Mouse (Mus musculus): ENCODE measurements around the gene Pdgfb. TPM values are rescaled to one million over a fixed set of nuclear protein-coding genes. Genes with fewer than 3 reads are reported as not detected.

Pdgfb gene
- polyA plus RNA-seq, 2 experiments = 0.71 to 1.5 TPM

DNA sequence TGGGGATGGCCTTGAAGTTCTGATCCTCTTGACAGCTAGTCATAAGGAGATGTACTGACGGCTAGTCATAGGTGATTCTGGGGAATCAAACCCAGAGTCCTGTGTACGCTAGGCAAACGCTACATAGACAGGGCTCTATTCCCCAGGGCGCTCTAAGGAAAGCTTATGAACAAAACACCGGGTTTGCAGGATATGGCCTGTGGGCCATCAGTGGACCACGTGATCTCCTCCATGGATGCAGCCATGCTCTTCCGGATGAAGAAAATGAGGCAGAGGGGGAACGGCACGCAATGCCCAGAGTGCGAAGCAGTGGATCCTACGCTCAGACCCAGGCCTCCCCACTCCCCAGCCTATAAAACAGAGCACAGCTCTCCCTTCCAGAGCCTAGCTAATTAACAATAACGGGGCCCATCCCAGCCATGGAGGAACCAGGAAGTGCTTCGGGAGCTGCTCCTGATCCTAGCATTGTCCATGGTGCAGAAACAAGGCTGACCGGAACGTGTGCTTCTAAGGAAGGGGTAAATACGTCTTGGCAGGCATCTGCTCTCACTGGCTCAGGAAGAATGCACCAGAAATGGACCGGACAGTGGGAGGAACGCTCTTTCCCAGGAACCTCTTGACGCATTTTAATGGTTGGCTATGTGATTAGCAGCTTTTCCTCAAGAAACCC, 36.5 kb upstream of the Pdgfb start:
- WGBS (ENCODE audit: insufficient replicate concordance) = 62% methylated on average over 19 of the region's 19 CpGs
- H3K27me3 ChIP-seq (ENCODE audit: control insufficient read depth, insufficient read depth, low read length) = no peaks in the 10 kb centered on the region
- no peak overlapping the region for H3K4me3 ChIP-seq (ENCODE audit: insufficient read depth in 1 of 2, low read depth in 2 of 2, low read length in 2 of 2)
- no peak overlapping the region for H3K9ac ChIP-seq (replicated peaks)
- no peak overlapping the region for H3K4me2 ChIP-seq (ENCODE audit: low read depth)
- DNase-seq (ENCODE audit: low read depth in 3 of 3, low spot score in 3 of 3) = no peak
- ATAC-seq (ENCODE audit: insufficient read depth) = no peak
- no peaks in the 10 kb centered on the region for H3K36me3 ChIP-seq (replicated peaks; ENCODE audit: control insufficient read depth, insufficient read depth, low read depth)
- H3K4me1 ChIP-seq (replicated peaks; ENCODE audit: control insufficient read depth in 2 of 2, insufficient read depth in 2 of 2, low read length in 1 of 2) = peaks cover 6 to 9% of the 10 kb centered on the region in 2 experiments
- no peaks in the 10 kb centered on the region for H3K9me3 ChIP-seq (ENCODE audit: control insufficient read depth, low read length)
- no peak overlapping the region for H3K27ac ChIP-seq
- TF ChIP-seq EP300 (IDR thresholded peaks at IDR 0.05; ENCODE audit: low read depth) (no peak), CTCF (IDR thresholded peaks at IDR 0.05; ENCODE audit: low read depth) (no peak)

DNA sequence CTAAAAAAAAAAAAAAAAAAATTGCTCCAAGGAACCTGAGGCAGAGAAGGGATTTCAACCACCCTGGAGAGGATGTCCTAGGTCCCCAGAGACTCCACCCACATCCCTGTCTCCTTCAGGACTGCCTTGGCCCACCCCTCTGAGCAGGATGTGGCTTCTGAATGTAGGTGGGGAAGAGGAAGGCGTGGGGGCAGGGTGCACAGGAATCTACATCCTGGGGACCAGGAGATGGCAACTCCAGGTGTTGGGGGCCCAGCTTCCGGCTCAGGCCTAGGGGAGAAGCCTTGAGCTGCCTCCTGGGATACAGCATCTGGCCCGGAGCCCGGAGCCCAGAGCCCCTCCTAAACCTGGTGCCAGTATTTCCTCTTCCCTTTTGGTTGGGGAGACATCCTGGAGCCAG, 35.3 kb upstream of the Pdgfb start:
- 41% methylated on average over 4 of the region's 4 CpGs for WGBS (ENCODE audit: insufficient replicate concordance)
- no peak for DNase-seq (ENCODE audit: low read depth in 3 of 3, low spot score in 3 of 3)

DNA sequence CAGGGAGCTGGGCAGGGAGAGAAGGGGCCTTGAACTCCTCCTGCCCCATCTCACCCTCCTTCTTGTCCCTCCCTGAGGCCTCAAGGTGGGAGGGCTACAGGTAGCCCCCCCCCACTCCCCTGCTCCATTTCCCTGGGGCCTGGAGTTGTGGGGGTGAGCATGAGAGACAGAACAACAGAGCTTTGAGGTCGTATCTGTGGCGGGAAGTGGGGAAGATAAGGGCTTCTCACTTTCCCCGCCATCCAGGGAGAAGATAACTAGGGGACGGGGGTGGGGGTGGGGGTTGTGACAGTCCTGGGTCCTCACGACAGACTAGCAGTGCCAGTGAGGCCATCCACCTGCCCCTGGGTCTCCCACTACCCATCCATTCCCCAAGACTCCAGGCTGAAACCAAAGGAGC, 33.2 kb upstream of the Pdgfb start:
- DNase-seq (ENCODE audit: low read depth in 3 of 3, low spot score in 3 of 3) (no peak), ATAC-seq (ENCODE audit: insufficient read depth) (no peak)
- WGBS (ENCODE audit: insufficient replicate concordance) = 7% methylated on average over 5 of the region's 5 CpGs
- Histone ChIP-seq H3K4me1 (replicated peaks; ENCODE audit: control insufficient read depth in 2 of 2, insufficient read depth in 2 of 2, low read length in 1 of 2) (peaks cover 3 to 7% of the 10 kb centered on the region in 2 experiments), H3K4me2 (ENCODE audit: low read depth) (no peak overlapping the region), H3K9me3 (ENCODE audit: control insufficient read depth, low read length) (no peaks in the 10 kb centered on the region; the same call in 1 of the 2 replicates), H3K36me3 (replicated peaks; ENCODE audit: control insufficient read depth, insufficient read depth, low read depth) (no peaks in the 10 kb centered on the region), H3K27me3 (ENCODE audit: control insufficient read depth, insufficient read depth, low read length) (no peaks in the 10 kb centered on the region), H3K27ac (no peak overlapping the region), H3K4me3 (ENCODE audit: insufficient read depth in 1 of 2, low read depth in 2 of 2, low read length in 2 of 2) (no peak overlapping the region), H3K9ac (replicated peaks) (no peak overlapping the region)
- TF ChIP-seq CTCF (IDR thresholded peaks at IDR 0.05; ENCODE audit: low read depth) (no peak), EP300 (IDR thresholded peaks at IDR 0.05; ENCODE audit: low read depth) (no peak)

More for the DNA sequence above, 35.3 kb upstream of the Pdgfb start:
- peaks cover 6 to 9% of the 10 kb centered on the region in 2 experiments for H3K4me1 ChIP-seq (replicated peaks; ENCODE audit: control insufficient read depth in 2 of 2, insufficient read depth in 2 of 2, low read length in 1 of 2)
- H3K9me3 ChIP-seq (ENCODE audit: control insufficient read depth, low read length) = no peaks in the 10 kb centered on the region; the same call in 1 of the 2 replicates
- H3K27ac ChIP-seq = no peak overlapping the region
- TF ChIP-seq CTCF (IDR thresholded peaks at IDR 0.05; ENCODE audit: low read depth) (no peak), EP300 (IDR thresholded peaks at IDR 0.05; ENCODE audit: low read depth) (no peak)
- no peak overlapping the region for H3K9ac ChIP-seq (replicated peaks)
- no peaks in the 10 kb centered on the region for H3K36me3 ChIP-seq (replicated peaks; ENCODE audit: control insufficient read depth, insufficient read depth, low read depth)
- H3K27me3 ChIP-seq (ENCODE audit: control insufficient read depth, insufficient read depth, low read length) = no peaks in the 10 kb centered on the region
- ATAC-seq (ENCODE audit: insufficient read depth) = no peak
- H3K4me3 ChIP-seq (ENCODE audit: insufficient read depth in 1 of 2, low read depth in 2 of 2, low read length in 2 of 2) = no peak overlapping the region
- H3K4me2 ChIP-seq (ENCODE audit: low read depth) = no peak overlapping the region

DNA sequence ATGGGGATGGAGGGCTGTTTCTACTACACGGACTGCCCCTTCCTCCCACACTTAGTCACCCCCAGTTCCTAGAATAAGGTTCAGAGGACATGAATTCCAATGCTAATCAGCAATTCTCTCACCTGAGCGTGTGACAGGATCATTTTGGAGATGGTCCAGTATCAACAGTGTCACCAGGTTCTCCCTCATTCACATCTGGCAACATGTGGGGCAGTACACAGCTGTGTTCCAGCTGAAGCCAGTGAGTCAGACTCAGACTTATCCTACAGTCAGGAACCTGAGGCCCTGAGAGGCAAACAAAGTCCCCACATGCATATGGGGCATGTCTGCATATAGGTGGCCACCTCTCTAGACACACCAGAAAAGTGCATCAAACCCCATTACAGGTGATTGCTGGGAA, 32.5 kb upstream of the Pdgfb start:
- no peak overlapping the region for H3K4me2 ChIP-seq (ENCODE audit: low read depth)
- 57% methylated on average over 2 of the region's 2 CpGs for WGBS (ENCODE audit: insufficient replicate concordance)

DNA sequence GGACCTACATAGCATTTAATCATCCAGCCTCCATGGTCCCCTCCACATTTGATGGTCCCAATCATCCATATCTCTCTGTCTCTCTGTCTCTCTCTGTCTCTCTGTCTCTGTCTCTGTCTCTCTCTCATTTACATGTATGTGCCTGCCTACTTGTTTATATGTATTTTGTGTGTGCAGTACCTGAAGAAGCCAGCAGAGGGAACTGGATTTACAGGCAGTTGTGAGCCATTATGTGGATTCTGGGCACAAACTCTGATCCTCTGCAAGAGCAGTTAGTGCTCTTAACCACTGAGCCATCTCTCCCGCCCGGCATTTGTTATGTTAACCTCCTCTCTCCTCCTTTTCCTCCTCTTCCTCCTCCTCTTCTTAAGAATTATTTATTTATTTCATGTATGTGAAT, 31.0 kb upstream of the Pdgfb start:
- 82% methylated on average over 2 of the region's 2 CpGs for WGBS (ENCODE audit: insufficient replicate concordance)
- peak; percentile 43 for TF ChIP-seq CTCF (IDR thresholded peaks at IDR 0.05; ENCODE audit: low read depth)
- TF ChIP-seq EP300 (IDR thresholded peaks at IDR 0.05; ENCODE audit: low read depth) = no peak
- Histone ChIP-seq H3K27me3 (ENCODE audit: control insufficient read depth, insufficient read depth, low read length) (no peaks in the 10 kb centered on the region), H3K9me3 (ENCODE audit: control insufficient read depth, low read length) (no peaks in the 10 kb centered on the region; the same call in 1 of the 2 replicates), H3K4me2 (ENCODE audit: low read depth) (no peak overlapping the region), H3K4me3 (ENCODE audit: insufficient read depth in 1 of 2, low read depth in 2 of 2, low read length in 2 of 2) (no peak overlapping the region), H3K27ac (no peak overlapping the region), H3K9ac (replicated peaks) (no peak overlapping the region), H3K4me1 (replicated peaks; ENCODE audit: control insufficient read depth in 2 of 2, insufficient read depth in 2 of 2, low read length in 1 of 2) (peaks cover 3 to 7% of the 10 kb centered on the region in 2 experiments), H3K36me3 (replicated peaks; ENCODE audit: control insufficient read depth, insufficient read depth, low read depth) (no peaks in the 10 kb centered on the region)
- DNase-seq (ENCODE audit: low read depth in 3 of 3, low spot score in 3 of 3) (no peak), ATAC-seq (ENCODE audit: insufficient read depth) (no peak)

More for the DNA sequence above, 32.5 kb upstream of the Pdgfb start:
- H3K27ac ChIP-seq = no peak overlapping the region
- no peak for DNase-seq (ENCODE audit: low read depth in 3 of 3, low spot score in 3 of 3)
- H3K36me3 ChIP-seq (replicated peaks; ENCODE audit: control insufficient read depth, insufficient read depth, low read depth) = no peaks in the 10 kb centered on the region
- no peak overlapping the region for H3K9ac ChIP-seq (replicated peaks)
- no peak for ATAC-seq (ENCODE audit: insufficient read depth)
- no peaks in the 10 kb centered on the region; the same call in 1 of the 2 replicates for H3K9me3 ChIP-seq (ENCODE audit: control insufficient read depth, low read length)
- H3K4me1 ChIP-seq (replicated peaks; ENCODE audit: control insufficient read depth in 2 of 2, insufficient read depth in 2 of 2, low read length in 1 of 2) = peaks cover 3 to 7% of the 10 kb centered on the region in 2 experiments
- no peak for TF ChIP-seq EP300 (IDR thresholded peaks at IDR 0.05; ENCODE audit: low read depth)
- TF ChIP-seq CTCF (IDR thresholded peaks at IDR 0.05; ENCODE audit: low read depth) = no peak
- no peak overlapping the region for H3K4me3 ChIP-seq (ENCODE audit: insufficient read depth in 1 of 2, low read depth in 2 of 2, low read length in 2 of 2)
- no peaks in the 10 kb centered on the region for H3K27me3 ChIP-seq (ENCODE audit: control insufficient read depth, insufficient read depth, low read length)
